Mouse (Mus musculus) CD4-positive naive resting alpha-beta T cell, adult 76 days (primary cell): ENCODE data around the gene Acp4. TPM values are rescaled to one million over a fixed set of nuclear protein-coding genes. Genes with fewer than 3 reads are reported as not detected.

ENCODE experiments used
- total RNA-seq: library from RNA; stranded (reverse); gene quantifications from one replicate; pipeline ENCODE4 v1.2.4, GENCODE M21; 2023

Gene Acp4
- total RNA-seq, result not detected

GRCm38 (mm10) chr7:44257278-44257677, at the start of gene Acp4:
Acp4 (minus strand) TSS chr7:44257378.

GRCm38 (mm10) chr7:44306516-44307240, 49.5 kb upstream of the Acp4 start, which contains the start of gene Clec11a:
Clec11a (minus strand) TSS chr7:44306902.

DNA sequence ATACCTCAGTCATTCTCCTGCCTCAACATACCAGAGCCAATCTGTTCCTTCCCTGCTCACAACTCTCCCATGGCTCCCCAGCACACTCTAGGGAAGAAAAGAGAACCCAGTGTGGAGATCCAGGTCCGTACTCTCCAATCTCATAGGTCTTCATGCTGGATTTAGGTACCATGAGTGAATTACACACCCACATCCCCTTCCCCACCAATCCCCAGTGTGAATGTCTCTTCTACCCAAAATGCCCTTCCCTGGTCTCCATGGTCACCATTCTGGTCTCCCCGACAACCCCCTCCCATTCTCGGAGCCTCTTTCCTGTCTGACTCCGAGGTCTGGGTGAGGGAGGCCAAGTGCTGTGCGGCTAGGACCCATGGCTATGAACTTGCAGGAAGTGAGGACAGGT, 4.0 kb upstream of the Acp4 start, which contains the start of gene Gm15517:
Gene Gm15517, plus strand, starts transcription at position 301 of the 400 bp plus-strand sequence.

GRCm38 (mm10) chr7:44246055-44246983, 10.9 kb downstream of the Acp4 start, which contains the start of the genes 1700028J19Rik and 2410002F23Rik:
1700028J19Rik (minus strand) TSS chr7:44246695.
2410002F23Rik (plus strand) TSS chr7:44246722.

DNA sequence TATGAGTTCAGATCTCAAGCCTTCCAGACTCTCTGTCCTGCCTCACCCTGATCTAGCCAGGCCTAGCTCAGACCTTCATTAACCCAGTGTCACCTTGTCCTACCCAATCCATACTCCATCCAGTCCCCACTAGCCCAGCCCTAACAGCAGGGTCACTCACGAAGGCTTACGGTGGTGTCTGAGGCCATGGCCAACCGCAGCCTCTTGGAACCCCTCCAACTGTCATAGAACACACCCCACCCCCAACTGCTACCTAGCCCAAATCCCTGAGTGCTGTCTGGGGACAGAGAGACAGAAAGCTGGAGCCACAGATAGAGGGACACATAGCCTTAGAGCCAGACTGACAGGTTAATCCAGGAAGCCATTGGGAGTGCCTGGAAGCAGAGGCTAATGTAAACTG, 21.3 kb downstream of the Acp4 start, which contains the start of gene Gm36864:
Gene Gm36864, plus strand, starts transcription at position 269 of the 400 bp plus-strand sequence.

DNA sequence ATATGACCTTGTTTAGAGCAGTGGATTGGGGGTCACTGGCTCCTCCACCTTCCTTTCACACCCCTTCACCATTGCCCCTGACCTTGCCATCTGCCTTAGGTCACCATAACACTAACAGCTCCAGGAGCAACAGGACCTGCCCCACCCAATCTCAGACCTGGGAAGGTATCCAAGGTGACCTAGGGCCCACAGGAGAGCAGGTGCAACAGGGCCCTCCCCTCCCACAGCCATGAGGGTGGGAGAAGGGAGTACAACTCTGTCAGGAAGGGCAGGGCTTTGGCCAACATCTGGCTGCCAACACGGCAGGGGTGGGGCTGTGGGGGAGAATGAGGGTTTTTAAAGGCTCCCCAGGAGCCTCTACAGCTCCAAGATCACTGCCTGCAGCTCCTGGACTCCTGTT, 32.1 kb downstream of the Acp4 start, which contains the start of gene Klk1:
Gene Klk1, plus strand, starts transcription at position 285 of the 400 bp plus-strand sequence.

DNA sequence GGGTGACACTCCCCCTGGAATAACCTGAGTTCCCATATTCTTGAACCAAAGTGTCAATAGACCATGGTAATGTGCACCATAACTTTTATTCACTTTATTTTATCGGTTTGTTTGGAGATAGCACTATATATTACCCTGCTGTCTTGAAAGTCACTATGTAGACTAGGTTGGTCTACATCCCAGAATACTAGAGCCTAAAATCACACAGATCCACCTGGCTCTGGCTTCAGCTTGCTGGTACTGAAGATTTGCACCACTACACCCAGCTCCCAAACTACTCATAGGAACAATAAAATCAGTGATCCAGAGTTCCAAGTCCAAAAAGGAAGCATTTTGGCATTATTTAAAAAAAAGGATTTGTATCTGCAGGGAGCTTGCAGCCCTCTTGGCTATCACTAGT, 41.5 kb downstream of the Acp4 start, which contains the start of gene Klk1b5:
Gene Klk1b5, plus strand, starts transcription at position 301 of the 400 bp plus-strand sequence.

DNA sequence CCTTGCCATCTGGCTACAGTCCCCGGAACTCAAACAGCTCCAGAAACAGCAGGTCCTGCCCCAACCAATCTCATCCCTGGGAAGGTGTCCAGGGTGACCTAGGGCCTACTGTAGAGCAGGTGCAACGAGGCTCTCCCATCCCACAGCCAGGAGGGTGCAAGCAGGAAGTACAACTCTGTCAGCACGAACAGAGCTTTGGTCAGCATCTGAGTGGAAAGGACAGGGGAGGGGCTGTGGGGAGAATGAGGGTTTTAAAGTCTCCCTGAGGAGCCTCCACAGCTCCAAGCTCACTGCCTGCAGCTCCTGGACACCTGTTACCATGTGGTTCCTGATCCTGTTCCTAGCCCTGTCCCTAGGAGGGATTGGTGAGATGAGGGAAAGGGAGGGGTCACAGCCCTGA, 50.0 kb downstream of the Acp4 start, which contains the start of gene Klk1b4:
Gene Klk1b4, plus strand, starts transcription at position 301 of the 400 bp plus-strand sequence.

Other genes starting within 250 kb of the Acp4 start
- gene Klk1b26, start 245.2 kb downstream of the Acp4 start, total RNA-seq, result not detected
- gene Klk1b27, start 205.1 kb downstream of the Acp4 start, total RNA-seq, result not detected
- not detected for gene Klk1b21, start 155.1 kb downstream of the Acp4 start, total RNA-seq
- gene Klk1b22, start 144.7 kb downstream of the Acp4 start, total RNA-seq, result not detected
- not detected for gene Klk1b16, start 120.6 kb downstream of the Acp4 start, total RNA-seq
- gene Klk1b24, start 69.1 kb downstream of the Acp4 start, total RNA-seq, result not detected
- gene Klk1b3, start 59.2 kb downstream of the Acp4 start, total RNA-seq, result not detected
- gene Klk1b4, start 49.9 kb downstream of the Acp4 start, total RNA-seq, result not detected
- gene Klk1b5, start 41.4 kb downstream of the Acp4 start, total RNA-seq, result not detected
- gene Klk1, start 32.0 kb downstream of the Acp4 start, total RNA-seq, result 0.82 TPM
- gene Gm36864, start 21.2 kb downstream of the Acp4 start, total RNA-seq, result not detected
- gene 1700028J19Rik, start 10.7 kb downstream of the Acp4 start, total RNA-seq, result 3.3 TPM
- gene 2410002F23Rik, start 10.7 kb downstream of the Acp4 start, total RNA-seq, result 214 TPM
- not detected for gene Gm15517, start 4.1 kb upstream of the Acp4 start, total RNA-seq
- 0.67 TPM for gene Clec11a, start 49.5 kb upstream of the Acp4 start, total RNA-seq
- gene Shank1, start 52.9 kb upstream of the Acp4 start, total RNA-seq, result 3.0 TPM
- gene Syt3, start 126.7 kb upstream of the Acp4 start, total RNA-seq, result not detected
- not detected for gene 1700008O03Rik, start 128.4 kb upstream of the Acp4 start, total RNA-seq
- gene Lrrc4b, start 171.6 kb upstream of the Acp4 start, total RNA-seq, result not detected
- not detected for gene Aspdh, start 208.0 kb upstream of the Acp4 start, total RNA-seq
- 47.6 TPM for gene Josd2, start 210.6 kb upstream of the Acp4 start, total RNA-seq
- gene Emc10, start 239.2 kb upstream of the Acp4 start, total RNA-seq, result 80.4 TPM
- 6.6 TPM for gene Fam71e1, start 239.2 kb upstream of the Acp4 start, total RNA-seq